Mouse (Mus musculus) hindbrain, embryonic 16.5 days (tissue): ENCODE results near the gene Cdh15. TPM values are rescaled to one million over a fixed set of nuclear protein-coding genes. Genes with fewer than 3 reads are reported as not detected.

ENCODE experiments used
- ATAC-seq: fragments of 200-750 bp; cut with Nextera tagmentation; 2 replicates; pipeline ENCODE4 v1.8.0; 2017; ENCODE audit warnings: moderate TSS enrichment, moderate library complexity
- H3K27ac ChIP-seq: fragments of 300-500 bp; sonication (generic); 2 replicates; pipeline ENCODE4 v1.5.1; 2014; ENCODE audit warnings: low read depth, mild to moderate bottlenecking, control low read depth, low read length, moderate library complexity
- H3K27me3 ChIP-seq: fragments of 300-500 bp; sonication (generic); replicated peaks from 2 replicates; pipeline ENCODE4 v1.6.1; 2014; ENCODE audit warnings: low read length; ENCODE audit not compliant: control insufficient read depth, insufficient read depth
- H3K36me3 ChIP-seq: fragments of 300-500 bp; sonication (generic); 2 replicates; pipeline ENCODE4 v1.6.1; 2014; ENCODE audit warnings: mild to moderate bottlenecking, low read length, moderate library complexity, mixed read lengths; ENCODE audit not compliant: control insufficient read depth, insufficient read depth
- H3K4me1 ChIP-seq: fragments of 300-500 bp; sonication (generic); 2 replicates; pipeline ENCODE4 v1.6.1; 2014; ENCODE audit warnings: low read depth, low read length; ENCODE audit not compliant: control insufficient read depth, insufficient read depth
- H3K4me2 ChIP-seq: fragments of 300-500 bp; sonication (generic); 2 replicates; pipeline ENCODE4 v1.6.1; 2014; ENCODE audit warnings: mild to moderate bottlenecking, low read length, control low read depth, moderate library complexity
- H3K4me3 ChIP-seq: fragments of 300-500 bp; sonication (generic); 2 replicates; pipeline ENCODE4 v1.5.1; 2014; ENCODE audit warnings: mild to moderate bottlenecking, low read length, control low read depth, moderate library complexity
- H3K9ac ChIP-seq: fragments of 300-500 bp; sonication (generic); 2 replicates; pipeline ENCODE4 v1.6.1; 2014; ENCODE audit warnings: low read depth, mild to moderate bottlenecking, control low read depth, low read length, moderate library complexity
- H3K9me3 ChIP-seq: fragments of 300-500 bp; sonication (generic); 2 replicates; pipeline ENCODE4 v1.6.1; 2014; ENCODE audit warnings: mild to moderate bottlenecking, low read length, moderate library complexity; ENCODE audit not compliant: control insufficient read depth
- WGBS: fragments of 180-500 bp; shearing (Covaris S2); extraction: QIAGEN DNeasy Blood & Tissue Kit; methylation state at CpG from one replicate; pipeline ENCODE4 v1.1.7; 2014; 5-methylcytosine and 5-hydroxymethylcytosine counted together
- polyA plus RNA-seq: library from polyadenylated mRNA; unstranded; fragments of >200 nt; fragmentation: Nextera tagmentation; extraction: Ambion mirVana; gene quantifications from 2 replicates; pipeline ENCODE4 v1.2.1, GENCODE M21; 2015

Gene Cdh15
- polyA plus RNA-seq, 1 experiment from 2014 or later = 2.3 TPM

DNA sequence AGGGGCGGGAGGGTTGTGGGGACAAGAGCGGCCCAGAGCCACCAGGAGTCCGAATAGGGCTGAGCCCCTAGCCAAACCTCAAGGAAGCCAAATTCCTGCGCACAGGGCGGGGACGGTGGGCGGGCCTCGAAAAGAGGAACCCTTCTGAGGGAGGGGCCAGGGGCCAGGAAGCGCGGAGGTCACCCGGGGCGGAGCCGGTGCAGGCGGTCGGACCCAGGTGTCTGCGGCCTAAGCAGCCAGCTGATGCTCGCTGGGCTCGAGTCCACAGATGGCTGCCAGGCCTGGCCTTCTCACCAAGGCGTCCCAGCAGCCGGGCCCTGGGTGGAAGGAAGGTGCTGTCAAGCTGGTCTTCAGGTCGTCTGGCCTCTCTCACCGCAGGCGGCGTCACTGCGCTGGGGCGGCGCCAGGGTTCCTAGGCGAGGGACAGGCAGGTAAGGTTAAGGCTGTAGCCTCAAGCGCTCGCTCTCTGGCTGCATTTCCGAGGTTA lies 22.7 kb downstream of the Cdh15 start:
- peaks cover 4% of the 10 kb centered on the region for H3K9me3 ChIP-seq
- 14% methylated on average over 31 of the region's 31 CpGs for WGBS
- H3K36me3 ChIP-seq = no peaks in the 10 kb centered on the region
- no peak overlapping the region for H3K4me3 ChIP-seq
- H3K4me2 ChIP-seq = no peak overlapping the region
- H3K9ac ChIP-seq = peak overlapping the region; percentile 35; the same call in 1 of the 2 replicates
- 0 out of 2 replicates have a peak, but pooled peaks cover 2% of the 10 kb centered on the region for H3K27me3 ChIP-seq
- ATAC-seq = no peak
- H3K4me1 ChIP-seq = no peaks in the 10 kb centered on the region
- no peak overlapping the region for H3K27ac ChIP-seq

DNA sequence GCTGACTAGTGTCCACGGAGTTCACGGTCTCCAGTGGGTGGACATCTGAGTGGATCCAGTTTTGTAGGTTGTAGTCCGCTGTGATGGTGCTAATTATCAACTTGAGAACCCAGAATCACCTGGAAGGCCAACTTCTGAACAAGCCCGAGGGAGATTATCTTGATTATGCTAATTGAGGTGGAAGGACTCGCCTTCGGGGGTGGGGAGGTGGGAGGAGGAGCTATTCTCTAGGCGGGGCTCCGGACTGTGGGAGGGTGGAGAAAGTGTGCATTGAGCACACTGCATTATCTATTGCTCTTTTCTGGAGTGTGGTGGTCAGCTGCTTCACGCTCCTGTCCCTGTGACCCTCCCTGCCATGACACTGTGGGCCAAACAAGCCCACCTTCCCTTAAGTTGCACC lies 23.9 kb downstream of the Cdh15 start:
- Histone ChIP-seq H3K4me1 (no peaks in the 10 kb centered on the region), H3K4me2 (no peak overlapping the region), H3K27ac (no peak overlapping the region), H3K4me3 (no peak overlapping the region), H3K36me3 (no peaks in the 10 kb centered on the region), H3K9me3 (no peaks in the 10 kb centered on the region), H3K9ac (no peak overlapping the region), H3K27me3 (0 out of 2 replicates have a peak, but pooled peaks cover 2% of the 10 kb centered on the region)
- ATAC-seq = no peak
- WGBS = 69% methylated on average over 9 of the region's 9 CpGs

GRCm38 (mm10) chr8:122873171-122873570 lies 25.4 kb downstream of the Cdh15 start:
- no peak for ATAC-seq
- Histone ChIP-seq H3K4me1 (no peaks in the 10 kb centered on the region), H3K27ac (no peak overlapping the region), H3K4me3 (no peak overlapping the region), H3K36me3 (no peaks in the 10 kb centered on the region), H3K9ac (no peak overlapping the region), H3K27me3 (0 out of 2 replicates have a peak, but pooled peaks cover 2% of the 10 kb centered on the region), H3K9me3 (no peaks in the 10 kb centered on the region), H3K4me2 (no peak overlapping the region)
- 43% methylated on average over 6 of the region's 6 CpGs for WGBS

GRCm38 (mm10) chr8:122875186-122875585 lies 27.4 kb downstream of the Cdh15 start:
- Histone ChIP-seq H3K4me2 (no peak overlapping the region), H3K36me3 (no peaks in the 10 kb centered on the region), H3K9me3 (no peaks in the 10 kb centered on the region), H3K4me3 (no peak overlapping the region), H3K9ac (no peak overlapping the region), H3K27ac (no peak overlapping the region), H3K27me3 (0 out of 2 replicates have a peak, but pooled peaks cover 1% of the 10 kb centered on the region), H3K4me1 (no peaks in the 10 kb centered on the region)
- no peak for ATAC-seq
- WGBS = 82% methylated on average over 5 of the region's 5 CpGs

DNA sequence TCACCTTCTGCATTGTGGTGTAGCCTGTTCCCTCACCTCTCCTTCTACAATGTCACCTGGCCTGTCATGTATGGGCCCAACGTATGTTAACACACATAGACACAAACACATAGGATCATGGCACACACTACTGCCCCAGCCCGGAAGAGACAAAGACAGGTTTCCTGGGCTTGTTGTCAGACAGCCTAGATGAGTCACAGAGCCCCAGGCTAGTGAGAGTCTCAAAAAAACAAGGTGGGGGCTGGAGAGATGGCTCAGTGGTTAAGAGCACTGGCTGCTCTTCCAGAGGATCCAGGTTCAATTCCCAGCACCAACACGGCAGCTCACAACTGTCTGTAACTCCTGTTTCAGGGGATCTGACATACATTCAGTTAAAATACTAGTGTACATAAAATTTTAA lies 30.5 kb downstream of the Cdh15 start:
- Histone ChIP-seq H3K36me3 (peaks cover 9% of the 10 kb centered on the region; the same call in 1 of the 2 replicates), H3K9ac (no peak overlapping the region), H3K27ac (no peak overlapping the region), H3K9me3 (no peaks in the 10 kb centered on the region), H3K4me2 (no peak overlapping the region), H3K27me3 (no peaks in the 10 kb centered on the region), H3K4me1 (no peaks in the 10 kb centered on the region), H3K4me3 (no peak overlapping the region)
- 92% methylated on average over 3 of the region's 3 CpGs for WGBS
- no peak for ATAC-seq

DNA sequence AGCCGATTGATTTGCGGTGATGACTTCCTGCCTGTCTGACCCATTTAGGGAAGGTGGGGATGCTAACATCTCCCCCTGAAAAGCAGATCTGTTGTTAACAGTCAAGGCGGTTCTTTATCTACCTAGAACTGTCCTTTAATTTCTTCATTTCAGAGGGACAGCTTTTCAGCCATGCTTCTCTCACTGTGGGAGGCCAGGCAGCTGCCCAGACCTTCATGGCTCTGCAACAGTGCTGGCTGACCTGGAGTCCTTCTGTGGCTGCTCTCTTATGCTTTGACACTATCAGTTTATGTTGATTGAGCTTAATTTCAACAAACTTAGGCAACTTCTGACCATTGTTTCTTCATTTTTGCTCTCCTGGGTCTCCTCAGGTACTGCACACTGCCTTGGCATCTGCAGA lies 32.5 kb downstream of the Cdh15 start:
- H3K36me3 ChIP-seq = peaks cover 22% of the 10 kb centered on the region
- no peaks in the 10 kb centered on the region for H3K4me1 ChIP-seq
- H3K9ac ChIP-seq = no peak overlapping the region
- 42% methylated on average over 3 of the region's 3 CpGs for WGBS
- no peaks in the 10 kb centered on the region for H3K27me3 ChIP-seq
- H3K4me3 ChIP-seq = no peak overlapping the region
- H3K4me2 ChIP-seq = no peak overlapping the region
- no peak for ATAC-seq
- no peaks in the 10 kb centered on the region for H3K9me3 ChIP-seq
- H3K27ac ChIP-seq = no peak overlapping the region

DNA sequence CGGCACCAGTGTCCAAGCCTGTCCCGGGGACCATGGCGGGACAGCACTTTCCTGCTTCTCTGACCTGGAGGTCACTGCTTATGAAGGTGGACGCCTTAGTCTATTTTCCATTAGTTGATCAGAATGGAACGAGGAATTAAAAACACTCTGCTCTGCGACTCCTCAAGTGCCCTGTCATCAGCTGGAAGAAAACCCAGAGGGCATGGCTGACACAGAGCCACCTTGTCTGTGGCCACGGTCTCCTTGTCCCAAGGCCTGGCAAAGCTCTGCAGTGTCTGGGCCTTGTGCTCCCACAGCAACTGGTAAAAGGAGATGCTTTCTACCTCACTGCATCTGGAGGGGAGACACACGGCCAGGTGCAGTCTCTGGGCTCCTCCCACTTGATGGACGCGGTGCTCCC lies 35.9 kb downstream of the Cdh15 start:
- H3K36me3 ChIP-seq = peaks cover 48% of the 10 kb centered on the region

DNA sequence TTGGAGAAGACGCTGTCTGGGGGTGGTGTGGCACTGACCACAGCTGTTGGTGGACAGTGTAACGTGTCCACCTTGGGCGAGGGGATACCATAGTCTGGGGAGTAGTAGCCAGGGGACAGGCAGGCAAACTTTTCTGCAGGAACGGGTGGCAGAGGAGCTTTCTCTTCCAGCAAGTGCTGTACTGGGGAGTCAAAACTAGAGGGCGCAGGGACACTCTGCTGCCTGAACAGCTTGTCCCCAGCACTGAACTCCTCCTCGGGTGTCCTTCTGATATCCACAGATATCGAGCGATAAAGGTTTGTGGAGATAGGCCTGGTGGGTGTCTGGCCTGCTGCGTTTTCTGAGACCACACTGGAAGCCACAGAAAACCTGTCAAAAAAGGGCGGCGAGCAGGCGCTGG lies 43.7 kb downstream of the Cdh15 start:
- H3K9me3 ChIP-seq = no peaks in the 10 kb centered on the region
- no peak overlapping the region for H3K4me3 ChIP-seq
- ATAC-seq = no peak
- H3K4me2 ChIP-seq = no peak overlapping the region
- H3K36me3 ChIP-seq = peaks cover 71% of the 10 kb centered on the region
- H3K9ac ChIP-seq = no peak overlapping the region
- H3K27me3 ChIP-seq = no peaks in the 10 kb centered on the region
- no peak overlapping the region for H3K27ac ChIP-seq
- no peaks in the 10 kb centered on the region for H3K4me1 ChIP-seq
- WGBS = 86% methylated on average over 12 of the region's 12 CpGs

More for the DNA sequence above, 35.9 kb downstream of the Cdh15 start:
- H3K4me3 ChIP-seq = no peak overlapping the region
- 86% methylated on average over 10 of the region's 10 CpGs for WGBS
- H3K27me3 ChIP-seq = no peaks in the 10 kb centered on the region
- no peaks in the 10 kb centered on the region for H3K9me3 ChIP-seq
- ATAC-seq = no peak
- no peak overlapping the region for H3K9ac ChIP-seq
- no peak overlapping the region for H3K4me2 ChIP-seq
- no peaks in the 10 kb centered on the region for H3K4me1 ChIP-seq
- H3K27ac ChIP-seq = no peak overlapping the region

DNA sequence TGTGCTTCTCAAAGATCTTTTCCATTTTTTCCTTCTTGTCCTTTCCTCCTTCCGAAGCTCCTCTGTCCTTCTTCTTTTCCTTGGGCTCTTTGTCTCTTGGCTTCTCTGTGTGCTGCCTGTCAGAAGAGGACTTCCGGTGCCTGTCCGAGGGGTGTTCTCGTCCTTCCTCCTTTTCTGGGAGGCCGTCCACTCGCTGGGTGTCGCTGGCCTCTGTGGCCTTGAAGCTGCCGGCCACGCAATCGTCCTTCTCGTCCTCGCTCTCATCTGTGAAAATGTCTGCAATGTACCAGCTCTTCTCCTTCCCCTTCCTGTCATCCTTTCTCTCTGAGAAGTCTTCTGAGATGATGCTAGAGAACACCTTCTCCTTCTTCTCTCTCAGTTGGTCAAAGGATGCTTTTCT lies 45.7 kb downstream of the Cdh15 start:
- Histone ChIP-seq H3K4me1 (no peaks in the 10 kb centered on the region), H3K9me3 (no peaks in the 10 kb centered on the region), H3K36me3 (peaks cover 62% of the 10 kb centered on the region), H3K9ac (no peak overlapping the region), H3K4me2 (no peak overlapping the region), H3K4me3 (no peak overlapping the region), H3K27me3 (no peaks in the 10 kb centered on the region), H3K27ac (no peak overlapping the region)
- WGBS = 94% methylated on average over 12 of the region's 12 CpGs
- ATAC-seq = no peak

GRCm38 (mm10) chr8:122896317-122896716 lies 48.6 kb downstream of the Cdh15 start:
- Histone ChIP-seq H3K4me2 (no peak overlapping the region), H3K9me3 (no peaks in the 10 kb centered on the region), H3K36me3 (peaks cover 44% of the 10 kb centered on the region), H3K4me1 (no peaks in the 10 kb centered on the region), H3K27me3 (no peaks in the 10 kb centered on the region), H3K4me3 (no peak overlapping the region), H3K9ac (no peak overlapping the region), H3K27ac (no peak overlapping the region)
- ATAC-seq = no peak
- 96% methylated on average over 11 of the region's 11 CpGs for WGBS
